Mouse (Mus musculus): ENCODE data around the gene Cbfa2t2. TPM values are rescaled to one million over a fixed set of nuclear protein-coding genes. Genes with fewer than 3 reads are reported as not detected.

Gene Cbfa2t2
- total and polyA plus RNA-seq, 3 experiments, result 9.6 to 49.1 (median 34.5) TPM

DNA sequence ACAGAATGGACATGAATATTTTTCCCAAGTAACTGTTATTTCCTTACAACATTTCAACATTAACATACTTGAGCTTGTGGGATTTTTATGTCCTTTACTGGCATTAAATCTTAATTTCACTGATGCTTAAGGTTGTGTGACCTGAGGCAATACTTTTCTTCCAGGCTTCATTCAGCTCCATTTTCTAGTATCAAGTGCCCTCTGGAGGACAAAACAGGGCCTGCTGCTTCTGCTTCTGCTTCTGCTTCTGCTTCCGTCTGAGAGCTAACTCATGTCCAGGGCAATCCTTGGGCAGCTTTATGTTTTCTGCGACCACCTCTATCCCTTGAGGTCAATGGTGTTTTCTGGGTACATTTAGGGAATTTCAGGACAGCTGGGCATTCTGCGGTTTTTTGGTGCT lies 103.4 kb downstream of the Cbfa2t2 start:
- peak; percentile 31 for DNase-seq

DNA sequence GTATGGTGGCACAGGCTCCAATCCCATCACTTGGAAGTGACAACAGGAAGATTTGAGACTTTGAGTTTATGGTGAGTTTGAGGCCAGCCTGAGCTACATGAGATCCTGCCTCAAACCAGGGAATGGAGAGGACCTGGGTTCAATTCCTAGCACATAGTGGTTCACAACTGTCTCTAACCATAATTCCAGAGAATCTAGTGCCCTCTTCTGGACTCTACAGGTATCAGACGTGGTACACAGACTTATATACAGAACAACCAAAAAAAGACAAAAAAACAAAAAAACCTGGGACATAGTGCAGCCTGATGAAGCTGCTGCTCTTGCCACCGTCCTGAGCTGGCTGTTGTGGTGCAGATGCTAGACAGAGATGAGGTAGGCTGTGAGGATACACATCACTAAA lies 105.3 kb downstream of the Cbfa2t2 start:
- no peak for DNase-seq

DNA sequence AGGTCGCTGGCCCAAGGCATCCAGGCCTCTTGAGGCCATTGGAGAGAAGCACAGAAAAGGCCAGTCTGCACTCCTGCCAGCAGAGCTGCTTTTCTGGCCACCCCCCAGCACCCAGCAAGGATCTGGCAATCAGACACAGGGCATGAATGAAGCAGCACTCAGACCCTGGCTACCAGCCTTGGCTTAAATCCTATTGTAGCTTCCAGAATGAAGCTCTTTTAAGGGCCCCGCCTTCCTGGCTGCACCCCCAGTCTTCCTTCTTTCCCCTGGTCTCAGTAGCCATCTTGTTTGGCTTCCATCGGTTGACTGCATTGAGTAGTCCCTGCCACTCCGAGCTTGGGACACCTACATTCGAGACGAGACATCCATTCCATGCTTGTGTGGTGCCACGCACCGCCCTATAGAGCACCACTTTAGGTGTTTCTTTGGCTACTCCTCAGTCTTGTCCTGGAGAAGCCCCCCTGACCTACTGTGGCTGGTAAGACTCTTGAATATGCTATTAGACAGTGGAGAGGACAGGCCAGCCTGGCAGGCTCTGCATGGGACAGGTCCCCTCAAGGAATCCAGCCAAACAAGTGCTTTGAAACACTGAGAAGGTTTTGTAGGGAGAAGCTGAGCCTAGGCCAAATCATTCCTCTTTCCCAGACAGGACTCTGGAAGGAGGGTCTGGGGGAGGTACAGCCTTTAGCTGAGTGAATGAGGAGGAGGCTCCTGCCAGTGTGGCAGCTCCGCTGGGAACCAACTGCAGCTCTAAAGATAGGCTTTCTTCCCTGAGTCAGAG lies 107.5 kb downstream of the Cbfa2t2 start:
- DNase-seq, result peak; percentile 57

DNA sequence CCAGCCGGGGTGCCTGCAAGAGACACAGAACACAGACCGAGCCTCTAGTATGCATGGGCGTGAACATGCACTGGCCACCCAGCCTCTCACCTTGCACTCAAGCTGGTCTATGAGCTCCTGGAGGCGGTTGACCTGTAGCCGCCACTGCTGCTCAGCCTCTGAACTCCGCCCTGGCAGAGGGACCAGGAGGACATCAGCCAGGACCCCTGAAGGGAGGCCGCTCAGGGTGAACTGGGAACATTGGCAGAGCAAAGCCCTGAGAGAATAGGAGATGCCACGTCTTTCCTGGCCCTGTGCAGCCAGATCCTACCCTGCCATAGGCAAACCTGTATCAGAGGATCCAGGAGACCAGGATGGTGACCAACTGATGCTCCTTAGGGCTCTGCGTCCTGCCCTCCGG lies 110.4 kb downstream of the Cbfa2t2 start, which contains the start of gene 1700003F12Rik:
1700003F12Rik (plus strand) TSS at position 375 of the 400 bp plus-strand sequence.
- DNase-seq, result no peak

DNA sequence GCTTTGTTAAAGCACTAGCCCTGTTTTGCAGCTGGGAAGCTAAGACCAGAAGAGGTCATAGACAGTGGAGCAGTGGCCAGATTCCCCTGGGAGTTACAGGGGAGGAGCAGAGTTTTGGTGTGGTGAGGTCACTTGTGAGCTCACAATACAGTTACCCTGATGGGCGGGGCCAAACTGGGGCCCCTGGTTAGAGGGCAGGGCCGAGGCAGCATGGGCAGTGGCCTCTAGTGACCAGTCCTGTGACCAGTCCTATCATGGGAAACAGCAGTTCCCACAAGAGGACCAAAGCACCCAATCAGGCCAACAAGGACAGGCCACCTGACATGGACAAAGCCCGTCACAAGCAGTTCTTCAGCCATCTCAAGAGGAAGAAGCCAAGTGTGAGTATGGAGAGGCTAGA lies 112.4 kb downstream of the Cbfa2t2 start:
- DNase-seq, result peak; percentile 31

DNA sequence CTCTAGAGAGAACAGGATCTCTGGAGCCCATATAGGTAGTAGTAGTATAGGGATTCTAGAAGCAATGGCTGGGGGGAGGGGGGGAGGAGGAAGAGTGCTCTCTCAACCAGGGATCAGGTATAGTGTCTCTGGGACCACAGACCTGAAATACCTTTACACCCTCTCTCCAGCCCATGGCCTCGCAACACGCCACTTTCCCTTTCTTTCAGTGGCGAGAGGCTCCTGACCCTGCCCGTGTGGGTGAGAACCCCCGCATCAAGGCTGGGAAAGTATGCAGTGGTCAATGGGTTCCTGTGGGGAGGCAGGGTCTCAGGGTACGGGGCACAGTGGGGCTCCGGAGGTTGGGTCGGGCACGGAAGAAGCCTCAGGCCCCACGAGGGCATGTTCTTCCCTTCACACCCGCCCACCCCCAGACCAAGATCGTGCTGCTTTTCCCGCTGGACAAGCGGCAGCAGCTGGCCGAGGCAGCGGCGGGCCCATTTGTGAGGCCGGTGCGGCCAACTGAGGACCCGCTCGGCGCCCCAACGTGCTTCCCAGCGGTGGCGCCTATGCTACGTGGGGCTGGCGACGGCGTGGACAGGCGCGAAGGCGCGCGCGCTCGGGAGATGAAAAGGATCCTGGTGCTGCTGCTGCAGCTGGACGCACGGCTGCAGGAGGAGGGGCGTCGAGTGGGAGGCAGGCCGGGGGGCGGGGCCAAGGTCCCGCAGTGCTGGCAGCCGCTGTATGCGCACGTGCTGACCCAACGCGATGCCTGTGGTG lies 113.0 kb downstream of the Cbfa2t2 start:
- DNase-seq, result peak; percentile 83

DNA sequence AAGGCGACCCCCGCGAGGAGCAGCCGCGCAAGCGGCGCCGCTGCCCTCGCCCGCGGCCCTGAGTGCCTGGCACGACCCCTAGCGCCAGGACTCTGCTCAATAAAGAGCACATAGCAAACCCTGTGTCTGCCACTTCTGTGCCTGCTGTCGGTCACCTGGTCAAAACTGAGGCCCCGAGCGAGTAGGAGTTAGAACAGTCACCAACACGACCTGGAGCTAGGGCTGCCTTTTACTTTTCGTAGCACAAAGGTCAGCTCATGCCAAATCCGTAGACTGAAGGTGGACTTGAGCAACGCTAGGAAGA lies 113.6 kb downstream of the Cbfa2t2 start:
- no peak for DNase-seq

DNA sequence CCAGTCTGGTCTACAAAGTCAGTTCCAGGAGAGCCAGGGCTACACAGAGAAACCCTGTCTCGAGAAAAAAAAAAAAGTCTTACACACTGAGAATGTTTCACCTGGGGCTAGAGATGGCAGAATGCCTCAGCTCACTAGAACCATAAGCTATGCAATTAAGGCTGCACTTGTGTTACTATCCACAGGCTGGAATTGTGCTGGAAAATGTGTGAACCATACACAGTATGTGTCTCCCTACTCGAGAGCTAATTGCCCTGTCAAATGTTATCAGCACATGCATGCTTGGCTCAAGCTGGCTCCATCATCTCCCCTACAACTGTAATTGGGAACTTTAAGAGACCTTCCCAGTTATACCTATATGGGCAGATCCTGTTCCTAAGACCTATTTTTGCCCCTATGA lies 114.7 kb downstream of the Cbfa2t2 start:
- no peak for DNase-seq

DNA sequence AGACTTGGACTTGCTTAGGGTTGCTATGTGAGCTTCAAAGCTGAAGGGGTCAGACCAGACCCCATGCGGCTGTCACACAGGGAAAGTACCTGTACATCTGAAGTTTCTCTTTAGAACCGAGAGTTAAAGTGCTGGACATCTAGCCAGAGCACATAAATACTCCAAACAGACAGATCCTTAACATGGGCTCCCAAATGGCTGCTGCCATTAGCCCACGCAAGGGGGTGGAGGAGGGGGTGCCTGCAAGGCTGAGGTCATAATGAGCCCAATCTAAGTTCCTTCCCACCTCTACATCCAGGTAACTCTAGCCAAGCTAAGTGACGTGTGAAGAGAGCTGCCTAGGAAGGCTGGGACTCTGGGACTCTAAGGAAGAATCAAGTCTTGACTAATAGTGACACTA lies 115.2 kb downstream of the Cbfa2t2 start, which contains the start of gene Actl10:
Actl10 (plus strand) TSS at position 301 of the 400 bp plus-strand sequence.
- DNase-seq, result no peak

DNA sequence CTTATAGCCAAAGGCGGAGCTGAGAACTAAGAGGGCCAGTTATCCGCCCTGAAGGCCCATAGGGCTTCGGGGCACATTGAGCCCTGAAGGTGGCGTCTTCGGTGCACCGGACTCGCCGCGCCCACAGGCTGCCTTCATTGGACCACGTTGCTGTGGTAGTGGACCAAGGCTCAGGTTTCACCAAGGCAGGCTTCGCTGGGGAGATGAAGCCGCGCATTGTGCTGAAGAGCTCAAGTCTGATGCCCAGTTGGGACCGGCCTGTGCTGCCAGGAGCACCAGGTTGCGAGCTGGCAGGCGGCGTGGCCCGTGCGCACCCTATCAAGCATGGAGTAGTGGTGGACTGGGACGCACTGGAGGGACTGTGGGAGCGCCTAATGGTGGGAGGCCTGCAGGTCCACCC lies 115.6 kb downstream of the Cbfa2t2 start:
- no peak for DNase-seq

DNA sequence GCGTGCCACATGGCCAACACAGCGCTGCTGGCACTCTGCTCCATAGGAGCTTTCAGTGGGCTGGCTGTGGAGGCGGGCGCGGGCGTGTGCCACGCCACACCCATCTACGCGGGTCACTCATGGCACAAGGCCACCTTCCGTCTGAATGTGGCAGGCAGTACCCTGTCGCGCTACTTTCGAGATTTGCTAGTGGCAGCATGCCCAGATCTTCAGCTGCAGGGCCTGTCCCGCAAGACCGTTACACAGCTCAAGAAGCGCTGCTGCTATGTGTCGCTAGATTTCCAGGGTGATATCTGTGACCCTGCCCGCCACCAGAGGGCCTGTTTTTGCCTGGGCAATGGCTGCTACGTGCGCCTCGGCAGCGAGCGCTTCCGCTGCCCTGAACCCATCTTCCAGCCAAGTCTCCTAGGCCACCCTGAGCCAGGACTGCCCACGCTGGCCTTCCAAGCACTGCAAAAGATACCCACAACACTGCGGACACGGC lies 116.2 kb downstream of the Cbfa2t2 start:
- DNase-seq, result peak; percentile 87

DNA sequence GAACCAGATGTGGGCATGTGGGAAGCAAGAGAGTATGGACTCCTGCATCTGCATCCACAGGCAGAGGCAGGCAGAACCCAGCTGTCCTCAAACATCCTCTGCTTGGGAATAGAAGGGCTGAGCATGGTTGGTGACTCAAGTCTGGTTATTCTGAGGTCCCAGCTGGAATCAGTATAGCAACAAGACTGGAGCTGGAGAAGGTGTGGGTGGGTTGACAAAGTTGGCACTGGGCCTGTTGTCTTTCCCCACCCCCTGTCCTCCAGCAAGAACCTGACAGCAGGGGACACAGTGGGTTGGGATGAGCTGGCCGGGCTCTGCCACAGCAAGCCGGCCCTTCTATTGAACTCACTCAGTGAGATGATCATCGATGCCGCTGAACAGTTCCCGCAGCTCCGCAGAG lies 119.0 kb downstream of the Cbfa2t2 start:
- DNase-seq, result no peak

DNA sequence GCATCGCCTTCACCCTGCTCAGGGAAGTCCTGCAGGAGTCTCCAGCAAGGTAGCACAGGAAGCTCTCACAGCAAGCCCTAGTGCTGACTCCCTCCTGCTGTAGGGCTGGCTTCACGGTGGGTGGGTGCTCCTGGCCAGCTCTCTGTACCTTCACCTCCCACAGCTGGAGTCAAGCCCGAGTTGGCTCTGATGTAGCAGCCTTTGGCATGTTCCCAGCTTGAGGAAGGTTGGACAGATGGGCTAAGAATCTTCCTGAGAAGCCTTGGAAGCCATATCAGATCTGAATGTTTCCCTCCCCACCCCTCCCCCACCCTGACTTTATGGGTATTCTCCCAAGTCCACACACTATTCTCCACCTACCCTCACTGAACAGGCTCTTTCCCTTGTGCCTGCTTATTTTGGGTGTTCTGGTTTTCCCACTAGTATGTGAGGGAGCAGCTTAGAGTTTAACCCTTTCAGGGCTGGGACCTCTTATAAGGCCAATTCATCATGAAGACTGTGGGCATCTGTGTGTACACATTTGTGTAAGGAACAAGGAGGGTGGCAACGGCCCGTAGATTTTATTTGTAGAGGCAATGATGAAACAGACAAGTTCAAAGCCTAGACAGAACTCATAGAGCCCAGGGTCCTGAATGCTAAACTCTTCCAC lies 121.0 kb downstream of the Cbfa2t2 start:
- no peak for DNase-seq

DNA sequence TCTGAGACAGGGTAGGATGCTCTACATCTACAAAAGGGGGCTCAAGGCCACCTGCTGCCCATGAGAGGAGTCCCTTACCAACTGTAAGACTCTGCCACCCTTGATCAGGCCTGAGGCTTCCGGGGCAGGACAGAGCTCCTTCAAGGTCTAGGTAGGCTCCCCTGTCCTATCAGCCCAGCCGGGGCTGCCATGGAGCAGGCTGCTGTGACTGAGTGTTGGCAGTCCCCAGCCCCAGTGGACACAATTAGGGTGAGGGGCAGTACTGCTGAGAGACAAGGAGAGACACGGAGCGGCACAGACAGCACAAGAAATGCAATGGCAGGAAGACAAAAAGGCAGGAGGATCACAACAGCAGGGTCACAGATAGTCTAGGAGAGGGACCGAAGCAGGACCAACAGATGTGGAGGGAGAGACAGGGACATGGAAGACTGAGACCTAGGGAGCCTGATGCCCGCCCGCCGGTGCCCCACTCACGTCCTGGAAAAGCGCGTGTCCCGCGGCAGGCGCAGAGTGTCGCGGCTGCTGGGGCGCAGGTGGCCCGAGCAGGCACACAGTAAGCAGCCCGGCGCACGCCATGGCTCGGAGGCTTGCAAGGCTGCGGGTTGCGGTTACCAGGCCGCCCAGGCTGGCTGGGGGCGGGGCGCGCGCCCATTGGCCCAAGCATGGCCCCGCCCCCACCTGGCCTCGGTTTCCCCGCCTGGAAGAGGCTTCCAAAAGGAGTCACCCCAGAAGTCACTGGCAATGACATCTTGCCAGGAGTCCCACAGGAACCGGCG lies 122.2 kb downstream of the Cbfa2t2 start, which contains the start of gene Necab3:
Necab3 (minus strand) TSS at position 627 of the 776 bp plus-strand sequence.
- peak; percentile 78 for DNase-seq

DNA sequence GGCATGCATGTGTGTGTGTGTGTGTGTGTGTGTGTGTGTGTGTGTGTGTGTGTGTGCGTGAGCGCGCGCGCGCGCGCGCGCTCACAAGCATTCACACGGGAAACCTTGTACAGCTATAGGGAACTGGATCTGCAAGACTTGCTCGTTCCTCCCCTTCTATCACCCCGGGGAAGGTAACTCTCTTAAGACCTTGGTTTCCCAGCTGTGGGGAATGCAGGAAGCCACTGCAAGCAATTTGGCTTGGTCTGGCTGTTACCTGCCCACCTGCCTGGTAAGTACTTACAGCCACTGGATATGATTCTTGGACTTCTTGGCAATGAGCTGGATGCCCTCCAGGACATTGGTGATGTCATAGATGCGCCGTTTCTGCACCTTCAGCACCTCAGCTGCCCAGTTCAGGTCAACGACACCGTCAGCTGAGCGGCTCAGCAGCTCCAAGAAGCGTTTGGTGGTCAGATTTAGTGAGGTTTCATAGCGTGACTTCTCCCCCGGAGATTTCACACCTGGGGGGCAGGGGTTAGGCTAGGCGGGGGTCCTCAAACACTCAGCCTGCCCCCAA lies 127.4 kb downstream of the Cbfa2t2 start:
- no peak for DNase-seq

DNA sequence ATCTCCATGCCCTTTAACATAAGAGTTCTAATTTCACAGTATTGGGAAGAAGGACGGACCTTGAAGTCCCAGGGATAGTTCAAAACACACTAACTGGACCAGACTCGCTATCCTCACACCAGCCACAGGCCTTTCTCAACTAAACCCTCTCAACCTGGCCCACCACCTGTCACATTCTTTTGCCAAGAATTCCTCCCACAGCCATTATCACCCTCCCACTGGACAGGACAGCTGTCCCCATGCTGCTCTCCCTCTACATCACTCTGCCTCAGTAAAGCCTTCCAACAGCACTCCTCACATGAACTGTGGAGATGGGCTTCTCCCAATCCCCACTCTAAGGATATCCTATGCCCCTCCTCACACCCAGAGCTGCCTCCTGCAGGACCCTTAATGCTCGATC lies 129.3 kb downstream of the Cbfa2t2 start:
- DNase-seq, result no peak

DNA sequence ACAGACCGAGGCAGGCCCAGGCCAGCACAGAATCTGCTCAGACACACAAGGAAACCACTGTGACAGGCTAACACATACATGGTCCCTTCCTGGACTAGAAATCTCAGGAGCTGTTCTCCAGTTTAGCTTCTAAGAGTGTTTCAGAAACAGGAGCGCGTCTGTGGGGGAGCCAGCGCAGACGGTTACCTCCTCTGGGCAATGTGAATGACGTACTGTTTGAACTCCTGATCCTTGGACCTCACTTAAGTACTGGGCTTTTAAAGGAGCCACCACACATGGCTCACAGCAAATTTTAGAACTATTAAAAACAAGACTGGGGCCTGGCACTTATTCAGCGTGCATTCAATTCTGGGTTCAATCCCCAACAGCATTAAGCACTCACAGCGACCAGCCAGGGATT lies 130.4 kb downstream of the Cbfa2t2 start:
- no peak for DNase-seq

DNA sequence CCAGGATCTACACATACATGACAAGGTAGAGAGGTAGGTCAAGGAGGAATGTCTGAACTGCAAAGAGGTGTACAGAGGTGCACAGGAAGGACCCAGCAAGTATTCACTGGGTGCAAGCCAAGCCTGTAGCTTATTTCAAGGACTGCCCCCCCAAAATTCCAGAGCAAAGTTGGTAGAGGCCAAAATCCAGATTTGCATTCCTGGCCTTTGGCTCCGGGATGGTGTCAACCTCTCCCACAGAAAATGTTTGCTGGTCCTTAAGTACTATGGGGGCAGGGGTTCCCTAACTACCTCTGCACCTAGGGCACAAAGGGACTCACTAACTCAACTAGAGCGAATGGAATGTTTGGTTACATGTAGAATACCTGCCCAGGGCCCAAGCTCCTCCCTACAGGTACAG lies 131.5 kb downstream of the Cbfa2t2 start:
- no peak for DNase-seq

DNA sequence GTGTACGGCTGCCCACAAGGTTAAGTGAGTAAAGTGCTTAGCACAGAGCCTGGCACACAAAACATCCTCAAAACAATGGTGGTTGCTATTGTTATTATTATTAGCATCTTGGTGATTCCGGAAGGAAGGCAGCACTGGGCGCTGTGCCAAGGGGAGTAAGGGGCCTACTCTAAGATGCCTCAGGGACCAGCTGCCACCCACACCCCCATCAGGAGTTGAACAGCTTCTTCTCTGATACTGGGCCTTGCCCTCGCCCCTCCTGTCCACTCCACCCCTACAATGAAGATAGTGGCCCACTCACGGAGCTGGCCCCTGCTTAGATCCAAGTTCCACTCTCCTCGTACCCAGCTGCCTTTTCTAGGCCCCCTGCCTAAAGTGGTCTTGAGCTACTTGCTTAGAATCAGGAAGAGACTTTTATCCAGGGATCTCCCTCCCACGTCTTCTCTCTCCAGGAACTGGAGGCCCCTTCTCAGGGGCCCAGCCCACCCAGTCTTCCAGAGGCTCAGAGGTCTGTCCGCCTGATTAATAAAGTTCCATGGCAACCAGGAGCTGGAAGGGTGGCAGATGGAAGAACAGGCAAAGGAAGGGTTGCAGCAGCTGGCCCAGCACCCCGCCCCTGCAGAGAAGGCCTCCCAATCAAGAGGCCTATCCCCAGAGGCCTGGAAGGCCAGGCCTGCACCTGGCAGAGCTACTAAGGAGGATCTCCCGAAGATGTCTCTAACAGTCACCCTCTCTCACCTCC lies 132.2 kb downstream of the Cbfa2t2 start:
- DNase-seq, result peak; percentile 26

DNA sequence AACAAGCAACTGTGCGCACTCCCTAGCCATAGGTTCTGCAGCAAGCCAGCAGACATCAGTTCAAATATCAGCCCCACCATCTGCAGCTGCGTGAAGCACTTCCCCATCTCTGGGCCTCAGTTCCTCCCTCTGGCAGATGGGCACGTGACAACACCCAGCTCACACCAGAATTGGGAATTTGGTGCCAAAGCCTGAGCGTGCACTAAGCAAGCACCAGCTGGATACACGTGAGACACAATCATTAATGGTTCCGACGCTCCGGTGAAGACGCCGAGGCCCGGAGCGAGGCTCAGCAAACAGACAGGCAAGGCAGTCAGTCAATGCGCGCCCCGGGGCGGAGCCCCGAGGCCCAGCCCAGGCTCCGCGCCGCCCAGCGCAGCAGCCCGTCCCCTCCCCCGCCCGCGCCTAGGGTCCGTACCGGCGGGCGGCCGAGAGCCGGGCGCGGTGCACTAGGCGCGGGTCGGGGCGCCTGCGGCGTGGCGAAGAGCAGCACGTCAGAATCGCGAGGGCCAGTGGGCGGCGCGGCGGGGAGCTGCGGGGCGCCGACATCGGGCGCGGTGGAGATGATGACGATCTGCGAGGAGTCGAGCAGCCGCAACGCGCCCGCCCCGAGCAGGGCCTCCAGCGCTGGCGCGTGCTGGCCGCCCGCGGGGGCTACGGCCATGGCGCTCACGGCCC lies 132.9 kb downstream of the Cbfa2t2 start:
- peak; percentile 86 for DNase-seq

Data from adrenal gland, adult 2 months (tissue).